Mouse (Mus musculus) bone marrow, adult 2 months (tissue): Measurements from ENCODE around the gene Lypd4.

ENCODE experiments used
- CTCF ChIP-seq: fragments of 200-500 bp; IDR thresholded peaks from 2 replicates; pipeline ENCODE4 v1.5.1; 2011; ENCODE audit warnings: low read length, control low read depth; ENCODE audit not compliant: control insufficient read depth, insufficient read depth
- POLR2A ChIP-seq: fragments of 200-500 bp; IDR thresholded peaks from 2 replicates; pipeline ENCODE4 v1.6.1; 2011; ENCODE audit warnings: low read depth, mild to moderate bottlenecking, control low read depth, low read length, borderline replicate concordance; ENCODE audit not compliant: control insufficient read depth

DNA sequence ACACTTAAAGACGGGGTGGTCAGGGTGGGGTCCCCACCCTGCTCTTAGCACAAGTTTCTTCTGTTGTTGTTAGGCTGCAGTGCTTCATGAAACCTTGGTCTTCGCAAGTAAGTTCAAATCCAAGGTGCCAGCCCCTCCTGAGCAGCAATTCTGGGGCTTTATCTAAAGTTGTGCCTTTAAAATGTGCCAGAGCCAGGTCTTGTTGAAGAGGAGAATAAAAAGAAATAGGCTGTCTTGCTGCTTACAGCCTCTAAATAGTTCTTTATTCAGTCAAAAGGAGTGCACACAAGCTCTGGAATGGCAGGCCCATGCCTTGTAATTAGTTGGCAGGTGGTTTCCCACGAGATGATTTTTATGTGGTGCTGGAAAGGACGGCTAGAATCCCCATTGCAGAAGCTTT, 17.4 kb upstream of the Lypd4 start:
- TF ChIP-seq POLR2A, result no peak
- no peak for TF ChIP-seq CTCF
